8 mouse cellular contexts compared by ENCODE assay signal in the genomic region with DNA sequence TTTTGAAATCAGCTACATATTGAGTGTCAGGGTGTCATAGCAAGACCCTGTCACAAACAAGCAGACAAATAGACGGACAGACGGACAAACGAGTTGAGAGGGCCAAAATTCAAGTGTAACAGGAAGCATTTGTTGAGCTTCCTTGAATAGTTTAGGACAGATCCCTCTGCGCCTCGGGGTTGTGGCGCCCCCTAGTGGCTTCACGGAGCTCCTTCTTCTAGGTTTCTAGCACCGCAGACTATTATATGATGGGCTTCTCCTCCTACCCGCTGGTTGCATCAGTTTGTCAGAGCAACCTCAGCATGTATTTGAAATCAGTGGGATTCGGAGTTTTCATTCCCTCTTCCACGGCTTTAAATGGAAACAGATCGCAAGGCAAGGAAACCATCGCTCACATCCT. TPM values are rescaled to one million over a fixed set of nuclear protein-coding genes. Genes with fewer than 3 reads are reported as not detected.
DNase-seq lines count a peak whose midpoint lies in the region; ATAC-seq lines count a peak whose summit lies in the region.

No protein-coding gene starts in this region.

- H3K27me3 ChIP-seq in heart, embryonic 12.5 days (replicated peaks): peaks cover 10% of the 10 kb centered on the region
- H3K27me3 ChIP-seq in limb, embryonic 13.5 days: peaks cover 5% of the 10 kb centered on the region; the same call in 1 of the 2 replicates

- H3K4me2 ChIP-seq in heart, embryonic 12.5 days: no peak overlapping the region
- H3K4me2 ChIP-seq in limb, embryonic 13.5 days (replicated peaks): 0 out of 2 replicates have a peak overlapping the region, but pooled peaks have one; percentile 5

- H3K27ac ChIP-seq in heart, embryonic 12.5 days (ENCODE audit: poor library complexity, severe bottlenecking): no peak overlapping the region
- no peak overlapping the region for H3K27ac ChIP-seq in limb, embryonic 13.5 days

- no peak overlapping the region for H3K4me3 ChIP-seq in heart, embryonic 12.5 days
- H3K4me3 ChIP-seq in limb, embryonic 13.5 days: no peak overlapping the region

- DNase-seq in heart, adult 18-20 months: peak; percentile 74 to 89
- DNase-seq in embryo, embryonic 11 days: peak; percentile 86
- peak; percentile 87 to 88 for DNase-seq in gastrocnemius, postnatal 4 days (ENCODE audit: low spot score in 2 of 2)
- DNase-seq in kidney, adult 9 months: peak; percentile 72
- DNase-seq in monocyte, adult 2 months (ENCODE audit: low read depth in 1 of 2, low spot score in 2 of 2): peak; percentile 13 to 60
- DNase-seq in spleen, postnatal 10 days (ENCODE audit: low spot score in 2 of 2): peak; percentile 50 to 84

- no peaks in the 10 kb centered on the region for H3K9me3 ChIP-seq in heart, embryonic 12.5 days (replicated peaks)
- H3K9me3 ChIP-seq in limb, embryonic 13.5 days: no peaks in the 10 kb centered on the region

- H3K4me1 ChIP-seq in heart, embryonic 12.5 days (replicated peaks): no peaks in the 10 kb centered on the region
- H3K4me1 ChIP-seq in limb, embryonic 13.5 days: peaks cover 9% of the 10 kb centered on the region

- ATAC-seq in heart, embryonic 12.5 days (ENCODE audit: insufficient number of reproducible peaks, low FRiP score): no peak
- ATAC-seq in limb, embryonic 13.5 days (ENCODE audit: low FRiP score, low read depth): peak; percentile 86

- H3K9ac ChIP-seq in heart, embryonic 12.5 days: no peak overlapping the region
- H3K9ac ChIP-seq in limb, embryonic 13.5 days: no peak overlapping the region

- no peaks in the 10 kb centered on the region for H3K36me3 ChIP-seq in heart, embryonic 12.5 days
- no peaks in the 10 kb centered on the region for H3K36me3 ChIP-seq in limb, embryonic 13.5 days

- WGBS in heart, embryonic 12.5 days: 6% methylated on average over 13 of the region's 13 CpGs
- WGBS in limb, embryonic 13.5 days: 7% methylated on average over 13 of the region's 13 CpGs

RNA-seq across cellular contexts. Expression of gene Fam98b, which starts 18.3 kb away (rescaled TPM):
- 10 to 100 TPM; 21.3 to 23.4 TPM for total RNA-seq in heart, adult 18-20 months (2021)
- 6.6 and 7.4 TPM in 2 replicates for polyA plus RNA-seq in heart, embryonic 12.5 days (2016; fragmentation: Nextera tagmentation; extraction: Ambion mirVana)
- total RNA-seq in gastrocnemius, postnatal 4 days (2021): 10 to 100 TPM; 29.7 to 32.1 TPM
- polyA plus RNA-seq in limb, embryonic 13.5 days (2015; fragmentation: Nextera tagmentation; extraction: Ambion mirVana): 15.2 and 15.5 TPM in 2 replicates

Comparison
In these comparisons a context has a peak if more than half of its experiments do, and no peak if none do; other contexts are left out.
1. DNase-seq: peak in every context shown above with its lines; median percentile 88 in gastrocnemius, postnatal 4 days; 86 in embryo, embryonic 11 days; 82 in heart, adult 18-20 months; 72 in kidney, adult 9 months; 67 in spleen, postnatal 10 days; 36 in monocyte, adult 2 months.